Mouse (Mus musculus): Measurements from ENCODE around the gene Bgn. TPM values are rescaled to one million over a fixed set of nuclear protein-coding genes. Genes with fewer than 3 reads are reported as not detected.

The Bgn gene
- polyA plus RNA-seq, 1 experiment from 2014 or later, result 43.9 TPM

- Histone ChIP-seq H3K4me2 (replicated peaks) (no peak overlapping the region), H3K27me3 (peaks cover 8% of the 10 kb centered on the region; the same call in 1 of the 2 replicates), H3K27ac (no peak overlapping the region), H3K4me1 (no peaks in the 10 kb centered on the region), H3K4me3 (no peak overlapping the region), H3K9ac (no peak overlapping the region), H3K9me3 (replicated peaks) (no peaks in the 10 kb centered on the region), H3K36me3 (no peaks in the 10 kb centered on the region)
- ATAC-seq (ENCODE audit: low FRiP score), result no peak
- 70% methylated on average over 3 of the region's 3 CpGs for WGBS
Measured at GRCm38 (mm10) chrX:73526410-73526887, 43.0 kb downstream of the Bgn start.

DNA sequence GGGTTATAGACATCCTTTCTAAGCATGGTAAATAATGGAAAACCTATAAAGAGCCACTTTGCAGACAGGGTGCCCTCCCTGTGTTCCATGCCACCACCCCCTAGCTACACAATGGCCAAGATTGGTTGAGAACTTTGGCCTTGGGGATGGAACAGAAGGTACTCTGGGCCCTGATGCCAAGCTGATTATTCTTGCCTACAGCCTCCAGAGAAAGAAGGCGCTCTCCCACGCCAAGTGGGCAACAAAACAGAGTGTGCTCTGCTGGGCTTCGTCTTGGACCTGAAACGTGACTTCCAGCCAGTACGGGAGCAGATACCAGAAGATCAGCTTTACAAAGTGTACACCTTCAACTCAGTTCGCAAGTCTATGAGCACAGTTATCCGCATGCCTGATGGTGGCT lies 54.5 kb downstream of the Bgn start:
- Histone ChIP-seq H3K4me2 (replicated peaks) (no peak overlapping the region), H3K9me3 (replicated peaks) (no peaks in the 10 kb centered on the region), H3K9ac (no peak overlapping the region), H3K27me3 (no peaks in the 10 kb centered on the region; the same call in 1 of the 2 replicates), H3K4me1 (no peaks in the 10 kb centered on the region), H3K27ac (no peak overlapping the region), H3K36me3 (no peaks in the 10 kb centered on the region), H3K4me3 (no peak overlapping the region)
- ATAC-seq (ENCODE audit: low FRiP score), result no peak
- 88% methylated on average over 7 of the region's 7 CpGs for WGBS

GRCm38 (mm10) chrX:73543340-73543739 lies 59.9 kb downstream of the Bgn start:
- WGBS, result 48% methylated on average over 3 of the region's 3 CpGs
- ATAC-seq (ENCODE audit: low FRiP score), result no peak
- H3K4me1 ChIP-seq, result no peaks in the 10 kb centered on the region
- no peaks in the 10 kb centered on the region for H3K27me3 ChIP-seq
- H3K27ac ChIP-seq, result no peak overlapping the region
- H3K4me3 ChIP-seq, result no peak overlapping the region
- H3K9me3 ChIP-seq (replicated peaks), result no peaks in the 10 kb centered on the region
- no peak overlapping the region for H3K9ac ChIP-seq
- H3K36me3 ChIP-seq, result no peaks in the 10 kb centered on the region
- H3K4me2 ChIP-seq (replicated peaks), result no peak overlapping the region

Other genes with a start within 250 kb of the Bgn start
- 0.81 TPM in 1 of 2 replicates, not detected in the other for gene Xlr4c, start 240.5 kb upstream of the Bgn start, polyA plus RNA-seq (2016; fragmentation: Nextera tagmentation; extraction: Ambion mirVana)
- gene Xlr3c, start 218.2 kb upstream of the Bgn start, polyA plus RNA-seq (2016; fragmentation: Nextera tagmentation; extraction: Ambion mirVana), result 0.35 and 0.43 TPM in 2 replicates
- gene Xlr5a, start 190.6 kb upstream of the Bgn start, polyA plus RNA-seq (2016; fragmentation: Nextera tagmentation; extraction: Ambion mirVana), result not detected in 2 replicates
- not detected in 2 replicates for gene Xlr5c, start 190.6 kb upstream of the Bgn start, polyA plus RNA-seq (2016; fragmentation: Nextera tagmentation; extraction: Ambion mirVana)
- gene Gm45015, start 146.8 kb upstream of the Bgn start, polyA plus RNA-seq (2016; fragmentation: Nextera tagmentation; extraction: Ambion mirVana), result not detected in 2 replicates
- 19.0 and 20.7 TPM in 2 replicates for gene Zfp275, start 141.0 kb upstream of the Bgn start, polyA plus RNA-seq (2016; fragmentation: Nextera tagmentation; extraction: Ambion mirVana)
- not detected in 2 replicates for gene Gm18336, start 84.9 kb upstream of the Bgn start, polyA plus RNA-seq (2016; fragmentation: Nextera tagmentation; extraction: Ambion mirVana)
- 0.14 and 0.23 TPM in 2 replicates for gene Zfp92, start 72.5 kb upstream of the Bgn start, polyA plus RNA-seq (2016; fragmentation: Nextera tagmentation; extraction: Ambion mirVana)
- not detected in 2 replicates for gene Trex2, start 48.3 kb upstream of the Bgn start, polyA plus RNA-seq (2016; fragmentation: Nextera tagmentation; extraction: Ambion mirVana)
- gene Haus7, start 24.6 kb upstream of the Bgn start, polyA plus RNA-seq (2016; fragmentation: Nextera tagmentation; extraction: Ambion mirVana), result 65.1 and 69.3 TPM in 2 replicates
- gene Atp2b3, start 19.5 kb downstream of the Bgn start, polyA plus RNA-seq (2016; fragmentation: Nextera tagmentation; extraction: Ambion mirVana), result 1.6 and 1.7 TPM in 2 replicates
- 7.8 TPM in 2 replicates for gene Dusp9, start 155.8 kb downstream of the Bgn start, polyA plus RNA-seq (2016; fragmentation: Nextera tagmentation; extraction: Ambion mirVana)
- gene Pnck, start 176.5 kb downstream of the Bgn start, polyA plus RNA-seq (2016; fragmentation: Nextera tagmentation; extraction: Ambion mirVana), result 31.3 and 34.8 TPM in 2 replicates
- gene Slc6a8, start 189.5 kb downstream of the Bgn start, polyA plus RNA-seq (2016; fragmentation: Nextera tagmentation; extraction: Ambion mirVana), result 6.6 and 7.7 TPM in 2 replicates
- gene Bcap31, start 232.6 kb downstream of the Bgn start, polyA plus RNA-seq (2016; fragmentation: Nextera tagmentation; extraction: Ambion mirVana), result 132 and 136 TPM in 2 replicates
- 12.7 and 14.0 TPM in 2 replicates for gene Abcd1, start 233.0 kb downstream of the Bgn start, polyA plus RNA-seq (2016; fragmentation: Nextera tagmentation; extraction: Ambion mirVana)